In the genomic region with DNA sequence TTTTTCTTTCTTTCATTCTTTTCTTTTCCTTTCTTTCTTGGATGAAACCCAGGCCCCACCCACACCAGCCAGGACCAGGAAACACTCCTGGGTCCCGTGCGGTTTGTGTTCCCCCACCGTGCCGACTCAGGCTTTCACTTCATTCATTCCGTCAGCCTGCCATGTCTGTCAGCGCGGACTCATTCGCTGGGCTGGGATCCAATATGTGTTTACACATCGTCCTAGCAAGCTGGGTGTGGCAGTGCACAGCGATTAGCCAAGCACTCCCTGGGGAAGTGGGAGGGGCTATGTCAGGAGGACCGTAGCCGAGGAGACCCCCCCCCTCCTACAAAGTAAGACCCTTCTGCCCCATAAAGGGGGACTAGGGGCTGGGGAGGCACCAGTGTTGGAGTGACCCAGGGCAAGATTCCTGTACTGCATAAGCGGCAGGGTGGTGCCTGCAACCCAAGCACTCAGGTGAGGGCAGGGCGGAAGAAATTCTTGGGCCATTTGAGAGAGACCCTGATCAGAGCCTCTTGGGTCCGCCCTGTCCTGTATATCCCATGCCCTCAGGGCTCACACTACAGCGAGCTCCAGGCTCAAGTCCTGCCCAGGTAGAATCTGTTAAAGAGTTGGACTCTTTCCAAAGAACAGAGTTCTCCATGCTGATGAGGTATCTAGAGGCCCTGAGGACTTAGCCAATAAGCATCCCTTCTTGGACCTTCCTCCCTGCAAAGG, we compare ENCODE assay signal across 11 mouse cellular contexts. TPM values are rescaled to one million over a fixed set of nuclear protein-coding genes. Genes with fewer than 3 reads are reported as not detected.
DNase-seq lines count a peak whose midpoint lies in the region; ATAC-seq lines count a peak whose summit lies in the region.
"Had no signal": no experiment of that assay in that cellular context is flagged by ENCODE, and none has a peak within 500 bp of the region (broad histone marks: within the 10 kb centered on the region; RNA-seq: fewer than 3 reads in every experiment).

No protein-coding gene starts in this region.

- ATAC-seq in kidney, embryonic 15.5 days (replicated peaks; ENCODE audit: low FRiP score), result 0 out of 2 replicates have a peak, but pooled peaks have one; percentile 55
- peak; percentile 27; the same call in 1 of the 2 replicates for ATAC-seq in heart, embryonic 13.5 days (ENCODE audit: extremely low read depth, insufficient number of reproducible peaks, low FRiP score, low TSS enrichment)
- ATAC-seq in midbrain, embryonic 14.5 days (ENCODE audit: low FRiP score, low TSS enrichment), result no peak
- ATAC-seq: activated CD4-positive, CD25-positive, alpha-beta regulatory T cell, adult 4 months had no signal

- H3K36me3 ChIP-seq in kidney, embryonic 15.5 days, result peaks cover 9% of the 10 kb centered on the region; the same call in 1 of the 2 replicates
- no peaks in the 10 kb centered on the region for H3K36me3 ChIP-seq in heart, embryonic 13.5 days
- H3K36me3 ChIP-seq in midbrain, embryonic 14.5 days (ENCODE audit: control insufficient read depth, insufficient read depth, low read length), result no peaks in the 10 kb centered on the region

- H3K9me3 ChIP-seq in kidney, embryonic 15.5 days (replicated peaks), result no peaks in the 10 kb centered on the region
- H3K9me3 ChIP-seq in heart, embryonic 13.5 days, result 0 out of 2 replicates have a peak, but pooled peaks cover 7% of the 10 kb centered on the region
- no peaks in the 10 kb centered on the region for H3K9me3 ChIP-seq in midbrain, embryonic 14.5 days (ENCODE audit: control insufficient read depth, low read length)
- H3K9me3 ChIP-seq: embryonic facial prominence, embryonic 12.5 days had no signal

- DNase-seq in kidney, adult 8-10 months, result no peak
- DNase-seq in ZHBTc4 (ENCODE audit: low read depth, low spot score), result peak; percentile 71
- DNase-seq in lung, postnatal 10 days, result peak; percentile 88
- DNase-seq in B cell, adult 2 months, result no peak
- no peak for DNase-seq in thymus, postnatal 25 days
- no peak for DNase-seq in midbrain, embryonic 14.5 days

- H3K27me3 ChIP-seq in kidney, embryonic 15.5 days, result no peaks in the 10 kb centered on the region
- no peaks in the 10 kb centered on the region for H3K27me3 ChIP-seq in heart, embryonic 13.5 days (replicated peaks)
- no peaks in the 10 kb centered on the region for H3K27me3 ChIP-seq in midbrain, embryonic 14.5 days (ENCODE audit: control insufficient read depth, insufficient read depth, low read length)
- H3K27me3 ChIP-seq: embryonic facial prominence, embryonic 12.5 days had no signal

- no peak overlapping the region for H3K27ac ChIP-seq in kidney, embryonic 15.5 days
- H3K27ac ChIP-seq in heart, embryonic 13.5 days (replicated peaks), result no peak overlapping the region
- H3K27ac ChIP-seq in midbrain, embryonic 14.5 days (replicated peaks; ENCODE audit: low read depth, low read length), result no peak overlapping the region
- H3K27ac ChIP-seq: embryonic facial prominence, embryonic 12.5 days; layer of hippocampus, adult 2 months had no signal

- peak overlapping the region; percentile 16; the same call in 1 of the 2 replicates for H3K4me3 ChIP-seq in kidney, embryonic 15.5 days (replicated peaks)
- peak overlapping the region; percentile 16 for H3K4me3 ChIP-seq in heart, embryonic 13.5 days
- no peak overlapping the region for H3K4me3 ChIP-seq in midbrain, embryonic 14.5 days (replicated peaks; ENCODE audit: low read depth, low read length)
- H3K4me3 ChIP-seq: embryonic facial prominence, embryonic 12.5 days; layer of hippocampus, adult 2 months had no signal

- WGBS in kidney, embryonic 15.5 days, result 56% methylated on average over 16 of the region's 16 CpGs
- 43% methylated on average over 16 of the region's 16 CpGs for WGBS in heart, embryonic 13.5 days
- WGBS in midbrain, embryonic 14.5 days, result 73% methylated on average over 16 of the region's 16 CpGs

- H3K4me2 ChIP-seq in kidney, embryonic 15.5 days, result peak overlapping the region; percentile 42
- H3K4me2 ChIP-seq in heart, embryonic 13.5 days, result peak overlapping the region; percentile 55
- H3K4me2 ChIP-seq in midbrain, embryonic 14.5 days (ENCODE audit: low read length), result no peak overlapping the region
- H3K4me2 ChIP-seq: embryonic facial prominence, embryonic 12.5 days had no signal

- peaks cover 6% of the 10 kb centered on the region for H3K4me1 ChIP-seq in kidney, embryonic 15.5 days
- 0 out of 2 replicates have a peak, but pooled peaks cover 7% of the 10 kb centered on the region for H3K4me1 ChIP-seq in heart, embryonic 13.5 days
- no peaks in the 10 kb centered on the region for H3K4me1 ChIP-seq in midbrain, embryonic 14.5 days (ENCODE audit: control insufficient read depth, insufficient read depth, low read length)

- H3K9ac ChIP-seq in kidney, embryonic 15.5 days, result no peak overlapping the region
- H3K9ac ChIP-seq in heart, embryonic 13.5 days, result 0 out of 2 replicates have a peak overlapping the region, but pooled peaks have one; percentile 41
- H3K9ac ChIP-seq in midbrain, embryonic 14.5 days (replicated peaks; ENCODE audit: low read length), result no peak overlapping the region
- H3K9ac ChIP-seq: embryonic facial prominence, embryonic 12.5 days had no signal

RNA-seq across cellular contexts. Expression of a gene that starts 20.9 kb away (rescaled TPM):
- polyA plus RNA-seq in kidney, embryonic 15.5 days (2015; fragmentation: Nextera tagmentation; extraction: Ambion mirVana), result 7.4 and 9.6 TPM in 2 replicates
- polyA plus RNA-seq in heart, embryonic 13.5 days (2015; fragmentation: Nextera tagmentation; extraction: Ambion mirVana), result 2.2 and 3.1 TPM in 2 replicates
- polyA plus RNA-seq in midbrain, embryonic 14.5 days (2014; fragmentation: Nextera tagmentation; extraction: Ambion mirVana), result 0.84 and 0.89 TPM in 2 replicates
- polyA plus RNA-seq: activated CD4-positive, CD25-positive, alpha-beta regulatory T cell, adult 4 months had no signal

RNA-seq across cellular contexts. Expression of a gene that starts 40.9 kb away (rescaled TPM):
- polyA plus RNA-seq in kidney, embryonic 15.5 days (2015; fragmentation: Nextera tagmentation; extraction: Ambion mirVana), result 6.8 and 7.1 TPM in 2 replicates
- polyA plus RNA-seq in heart, embryonic 13.5 days (2015; fragmentation: Nextera tagmentation; extraction: Ambion mirVana), result 4.0 and 4.3 TPM in 2 replicates
- polyA plus RNA-seq in midbrain, embryonic 14.5 days (2014; fragmentation: Nextera tagmentation; extraction: Ambion mirVana), result 1.2 and 1.7 TPM in 2 replicates
- polyA plus RNA-seq: activated CD4-positive, CD25-positive, alpha-beta regulatory T cell, adult 4 months had no signal

RNA-seq across cellular contexts. Expression of a gene that starts 46.4 kb away (rescaled TPM):
- 5.9 and 6.8 TPM in 2 replicates for polyA plus RNA-seq in kidney, embryonic 15.5 days (2015; fragmentation: Nextera tagmentation; extraction: Ambion mirVana)
- polyA plus RNA-seq in heart, embryonic 13.5 days (2015; fragmentation: Nextera tagmentation; extraction: Ambion mirVana), result 2.3 and 3.0 TPM in 2 replicates
- 5.7 and 7.8 TPM in 2 replicates for polyA plus RNA-seq in midbrain, embryonic 14.5 days (2014; fragmentation: Nextera tagmentation; extraction: Ambion mirVana)

Comparison
In these comparisons a context has a peak if more than half of its experiments do, and no peak if none do; other contexts are left out.
1. DNase-seq: peak in ZHBTc4 (single experiment) and lung, postnatal 10 days (single experiment); none in kidney, adult 8-10 months (0 of 2), B cell, adult 2 months (0 of 2), thymus, postnatal 25 days (single experiment) and midbrain, embryonic 14.5 days (single experiment).